Mouse (Mus musculus) lung, embryonic 15.5 days (tissue): ENCODE results near the gene Ablim2. TPM values are rescaled to one million over a fixed set of nuclear protein-coding genes. Genes with fewer than 3 reads are reported as not detected.

Experiments
- ATAC-seq: fragments of 200-750 bp; cut with Nextera tagmentation; 2 replicates; pipeline ENCODE4 v1.8.0; 2017; ENCODE audit warnings: moderate number of reproducible peaks, borderline replicate concordance; ENCODE audit not compliant: low FRiP score, low TSS enrichment; ENCODE audit errors: extremely low read depth
- H3K27ac ChIP-seq: fragments of 300-500 bp; sonication (generic); 2 replicates; pipeline ENCODE4 v1.5.1; 2015; ENCODE audit warnings: moderate library complexity, mild to moderate bottlenecking, inconsistent platforms
- H3K27me3 ChIP-seq: fragments of 300-500 bp; sonication (generic); 2 replicates; pipeline ENCODE4 v1.6.1; 2015; ENCODE audit warnings: inconsistent platforms
- H3K36me3 ChIP-seq: fragments of 300-500 bp; sonication (generic); 2 replicates; pipeline ENCODE4 v1.6.1; 2015; ENCODE audit warnings: inconsistent platforms
- H3K4me1 ChIP-seq: fragments of 300-500 bp; sonication (generic); 2 replicates; pipeline ENCODE4 v1.6.1; 2015; ENCODE audit warnings: inconsistent platforms
- H3K4me2 ChIP-seq: fragments of 300-500 bp; sonication (generic); 2 replicates; pipeline ENCODE4 v1.6.1; 2015; ENCODE audit warnings: inconsistent platforms, mild to moderate bottlenecking, moderate library complexity
- H3K4me3 ChIP-seq: fragments of 300-500 bp; sonication (generic); 2 replicates; pipeline ENCODE4 v1.5.1; 2015; ENCODE audit warnings: mild to moderate bottlenecking, inconsistent platforms
- H3K9ac ChIP-seq: fragments of 300-500 bp; sonication (generic); 2 replicates; pipeline ENCODE4 v1.6.1; 2015; ENCODE audit warnings: inconsistent platforms
- H3K9me3 ChIP-seq: fragments of 300-500 bp; sonication (generic); 2 replicates; pipeline ENCODE4 v1.6.1; 2016; ENCODE audit warnings: inconsistent platforms
- WGBS: fragments of 180-500 bp; shearing (Covaris S2); methylation state at CpG from one replicate; pipeline ENCODE4 v1.1.7; 2015; 5-methylcytosine and 5-hydroxymethylcytosine counted together
- polyA plus RNA-seq: library from polyadenylated mRNA; unstranded; fragments of >200 nt; fragmentation: Nextera tagmentation; extraction: Ambion mirVana; gene quantifications from 2 replicates; pipeline ENCODE4 v1.2.1, GENCODE M21; 2015

The Ablim2 gene
- polyA plus RNA-seq, 1 experiment from 2014 or later = 0.27 TPM

GRCm38 (mm10) chr5:35723900-35724299 lies 33.8 kb upstream of the Ablim2 start:
- 82% methylated on average over 5 of the region's 5 CpGs for WGBS
- no peak overlapping the region for H3K4me3 ChIP-seq
- no peaks in the 10 kb centered on the region for H3K9me3 ChIP-seq
- peaks cover 10% of the 10 kb centered on the region for H3K4me1 ChIP-seq
- H3K9ac ChIP-seq = no peak overlapping the region
- H3K36me3 ChIP-seq = no peaks in the 10 kb centered on the region
- no peaks in the 10 kb centered on the region for H3K27me3 ChIP-seq
- no peak overlapping the region for H3K27ac ChIP-seq
- ATAC-seq = no peak
- H3K4me2 ChIP-seq = no peak overlapping the region

GRCm38 (mm10) chr5:35725840-35726239 lies 31.8 kb upstream of the Ablim2 start:
- 76% methylated on average over 3 of the region's 3 CpGs for WGBS
- no peak overlapping the region for H3K27ac ChIP-seq
- no peaks in the 10 kb centered on the region for H3K27me3 ChIP-seq
- no peaks in the 10 kb centered on the region for H3K9me3 ChIP-seq
- H3K4me1 ChIP-seq = peaks cover 14% of the 10 kb centered on the region
- H3K9ac ChIP-seq = no peak overlapping the region
- H3K36me3 ChIP-seq = no peaks in the 10 kb centered on the region
- H3K4me3 ChIP-seq = no peak overlapping the region
- H3K4me2 ChIP-seq = no peak overlapping the region
- no peak for ATAC-seq

DNA sequence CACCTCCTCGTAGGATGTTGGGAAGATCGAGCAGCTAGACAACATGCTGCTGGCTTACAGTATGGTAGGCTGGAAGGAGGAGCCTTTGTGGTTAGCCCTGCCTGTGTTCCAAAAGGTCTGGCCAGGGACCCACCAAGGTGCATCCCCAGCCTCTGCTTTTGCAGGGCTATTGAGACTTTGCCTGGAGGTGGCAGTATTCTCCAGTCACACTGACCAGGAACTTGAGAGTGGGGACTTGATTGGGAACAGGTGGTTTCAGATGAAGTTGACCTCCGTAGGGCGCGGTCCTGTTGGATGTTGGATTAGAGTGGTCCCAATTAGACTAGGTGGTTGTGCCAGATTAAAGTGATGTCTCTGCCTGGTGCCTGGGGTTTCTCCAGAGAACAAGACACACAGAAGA lies 30.2 kb upstream of the Ablim2 start:
- no peak for ATAC-seq
- Histone ChIP-seq H3K9me3 (no peaks in the 10 kb centered on the region), H3K27me3 (no peaks in the 10 kb centered on the region), H3K9ac (no peak overlapping the region), H3K4me2 (peak overlapping the region; percentile 52), H3K4me3 (0 out of 2 replicates have a peak overlapping the region, but pooled peaks have one; percentile 33), H3K4me1 (peaks cover 14% of the 10 kb centered on the region), H3K27ac (no peak overlapping the region), H3K36me3 (no peaks in the 10 kb centered on the region)
- 85% methylated on average over 5 of the region's 5 CpGs for WGBS

GRCm38 (mm10) chr5:35728344-35728956 lies 29.2 kb upstream of the Ablim2 start:
- Histone ChIP-seq H3K9ac (peak overlapping the region; percentile 39; the same call in 1 of the 2 replicates), H3K27ac (peak overlapping the region; percentile 94), H3K4me2 (peak overlapping the region; percentile 52), H3K4me1 (peaks cover 17% of the 10 kb centered on the region), H3K4me3 (peak overlapping the region; percentile 33), H3K27me3 (no peaks in the 10 kb centered on the region), H3K36me3 (no peaks in the 10 kb centered on the region), H3K9me3 (no peaks in the 10 kb centered on the region)
- WGBS = 68% methylated on average over 12 of the region's 12 CpGs
- ATAC-seq = no peak

DNA sequence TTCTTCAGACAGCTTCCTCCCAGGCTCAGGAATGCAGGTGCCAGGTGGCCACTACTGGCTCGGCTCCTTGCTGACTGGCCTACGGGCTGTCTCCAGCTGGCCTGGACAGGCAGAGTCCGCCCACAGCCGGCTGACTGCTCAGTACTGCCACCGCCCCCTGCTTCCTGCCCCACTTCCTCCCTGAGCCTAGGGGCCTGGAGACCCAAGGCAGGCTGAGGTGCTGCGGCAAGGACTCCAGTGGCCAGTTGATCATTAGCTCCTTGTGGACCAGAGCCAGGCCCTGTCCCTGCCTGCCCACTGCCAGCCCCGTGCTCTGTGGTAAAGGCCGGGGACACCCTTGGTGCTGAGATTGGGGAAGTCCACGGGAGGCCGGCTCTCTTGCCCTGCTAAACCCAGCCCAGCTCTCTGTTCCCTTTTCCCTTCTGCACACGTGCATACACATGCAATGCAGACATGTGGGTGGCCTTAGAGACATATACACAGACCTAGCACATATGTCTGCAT lies 28.7 kb upstream of the Ablim2 start:
- Histone ChIP-seq H3K9me3 (no peaks in the 10 kb centered on the region), H3K4me2 (peak overlapping the region; percentile 52), H3K4me1 (peaks cover 23% of the 10 kb centered on the region), H3K27ac (peak overlapping the region; percentile 94), H3K27me3 (no peaks in the 10 kb centered on the region), H3K4me3 (peak overlapping the region; percentile 33), H3K9ac (peak overlapping the region; percentile 39; the same call in 1 of the 2 replicates), H3K36me3 (no peaks in the 10 kb centered on the region)
- 23% methylated on average over 11 of the region's 11 CpGs for WGBS
- ATAC-seq = peak; percentile 80

DNA sequence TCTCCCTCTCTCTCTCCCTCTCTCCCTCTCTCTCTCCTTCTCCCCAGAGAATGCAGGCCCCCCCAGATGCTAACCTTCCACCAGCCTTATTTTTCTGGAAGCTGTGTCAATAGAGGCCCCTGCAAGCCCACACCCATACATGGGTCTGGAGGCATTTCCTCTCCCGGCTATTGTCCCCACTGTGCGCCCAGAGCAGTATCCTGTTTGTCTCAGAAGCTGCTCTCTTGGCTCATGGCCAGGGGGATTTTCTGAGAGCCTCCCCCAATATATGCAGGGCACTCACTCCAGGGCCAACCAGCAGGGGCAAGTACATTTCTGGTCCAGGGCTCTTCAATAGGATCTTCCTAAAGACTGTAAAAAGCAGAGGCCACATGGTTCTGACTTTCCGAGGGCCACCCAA lies 27.8 kb upstream of the Ablim2 start:
- Histone ChIP-seq H3K4me2 (peak overlapping the region; percentile 52; the same call in 1 of the 2 replicates), H3K36me3 (no peaks in the 10 kb centered on the region), H3K9me3 (no peaks in the 10 kb centered on the region), H3K27me3 (no peaks in the 10 kb centered on the region), H3K27ac (peak overlapping the region; percentile 94), H3K4me1 (peaks cover 25% of the 10 kb centered on the region), H3K9ac (no peak overlapping the region), H3K4me3 (no peak overlapping the region)
- peak; percentile 62 for ATAC-seq
- WGBS = 49% methylated on average over 3 of the region's 3 CpGs

- Histone ChIP-seq H3K27ac (peak overlapping the region; percentile 51), H3K9me3 (no peaks in the 10 kb centered on the region), H3K9ac (no peak overlapping the region), H3K27me3 (no peaks in the 10 kb centered on the region), H3K4me3 (no peak overlapping the region), H3K4me2 (no peak overlapping the region), H3K36me3 (no peaks in the 10 kb centered on the region), H3K4me1 (peaks cover 25% of the 10 kb centered on the region)
- WGBS = 65% methylated on average over 1 of the region's 1 CpGs
- ATAC-seq = no peak
Measured at GRCm38 (mm10) chr5:35730552-35730951, 27.1 kb upstream of the Ablim2 start.

- Histone ChIP-seq H3K9me3 (no peaks in the 10 kb centered on the region), H3K27ac (peak overlapping the region; percentile 51; the same call in 1 of the 2 replicates), H3K4me3 (no peak overlapping the region), H3K36me3 (no peaks in the 10 kb centered on the region), H3K4me1 (peaks cover 25% of the 10 kb centered on the region), H3K9ac (no peak overlapping the region), H3K4me2 (no peak overlapping the region), H3K27me3 (no peaks in the 10 kb centered on the region)
- ATAC-seq = no peak
- 77% methylated on average over 4 of the region's 4 CpGs for WGBS
Measured at GRCm38 (mm10) chr5:35731006-35731405, 26.7 kb upstream of the Ablim2 start.

GRCm38 (mm10) chr5:35733523-35733922 lies 24.2 kb upstream of the Ablim2 start:
- no peaks in the 10 kb centered on the region for H3K9me3 ChIP-seq
- no peak overlapping the region for H3K9ac ChIP-seq
- no peak overlapping the region for H3K4me2 ChIP-seq
- peak overlapping the region; percentile 27 for H3K27ac ChIP-seq
- peaks cover 33% of the 10 kb centered on the region for H3K4me1 ChIP-seq
- no peak overlapping the region for H3K4me3 ChIP-seq
- no peaks in the 10 kb centered on the region for H3K36me3 ChIP-seq
- H3K27me3 ChIP-seq = no peaks in the 10 kb centered on the region
- ATAC-seq = no peak
- 52% methylated on average over 2 of the region's 2 CpGs for WGBS

GRCm38 (mm10) chr5:35737231-35737901 lies 20.3 kb upstream of the Ablim2 start:
- Histone ChIP-seq H3K4me2 (peak overlapping the region; percentile 7; the same call in 1 of the 2 replicates), H3K36me3 (no peaks in the 10 kb centered on the region), H3K9me3 (no peaks in the 10 kb centered on the region), H3K27ac (0 out of 2 replicates have a peak overlapping the region, but pooled peaks have one; percentile 4), H3K4me3 (no peak overlapping the region), H3K27me3 (no peaks in the 10 kb centered on the region; the same call in 1 of the 2 replicates), H3K4me1 (peaks cover 51% of the 10 kb centered on the region), H3K9ac (no peak overlapping the region)
- no peak for ATAC-seq
- WGBS = 42% methylated on average over 20 of the region's 20 CpGs

- H3K9me3 ChIP-seq = no peaks in the 10 kb centered on the region
- H3K9ac ChIP-seq = no peak overlapping the region
- H3K27ac ChIP-seq = peak overlapping the region; percentile 87
- no peaks in the 10 kb centered on the region; the same call in 1 of the 2 replicates for H3K27me3 ChIP-seq
- no peak overlapping the region for H3K4me3 ChIP-seq
- H3K4me2 ChIP-seq = peak overlapping the region; percentile 40
- H3K4me1 ChIP-seq = peaks cover 42% of the 10 kb centered on the region
- no peak for ATAC-seq
- WGBS = 64% methylated on average over 2 of the region's 2 CpGs
- H3K36me3 ChIP-seq = no peaks in the 10 kb centered on the region
Measured at GRCm38 (mm10) chr5:35739005-35739404, 18.7 kb upstream of the Ablim2 start.
